Mouse (Mus musculus): ENCODE measurements around the gene Serpinb3b. TPM values are rescaled to one million over a fixed set of nuclear protein-coding genes. Genes with fewer than 3 reads are reported as not detected.

The Serpinb3b gene
- 0.09 TPM in 1 of 2 replicates, not detected in the other for polyA plus RNA-seq (2012; rRNA removed; ENCODE audit: low replicate concordance)

GRCm38 (mm10) chr1:107278261-107278660 is at the start of gene Serpinb3b, which contains the start of gene Serpinb3c:
Gene Serpinb3b (minus strand): TSS chr1:107278361.
Gene Serpinb3c (minus strand): TSS chr1:107278371.

Other genes starting within 250 kb of the Serpinb3b start
- gene Serpinb3a, start 226.1 kb downstream of the Serpinb3b start, polyA plus RNA-seq (2012; rRNA removed; ENCODE audit: low replicate concordance): not detected in 2 replicates
- gene Serpinb3d, start 194.9 kb downstream of the Serpinb3b start, polyA plus RNA-seq (2012; rRNA removed; ENCODE audit: low replicate concordance): not detected in 2 replicates
- not detected in 2 replicates for gene Serpinb3c, start within 50 bp of the Serpinb3b start, polyA plus RNA-seq (2012; rRNA removed; ENCODE audit: low replicate concordance)
- gene Serpinb11, start 82.8 kb upstream of the Serpinb3b start, polyA plus RNA-seq (2012; rRNA removed; ENCODE audit: low replicate concordance): 0.29 TPM in 1 of 2 replicates, not detected in the other
- gene Serpinb7, start 121.3 kb upstream of the Serpinb3b start, polyA plus RNA-seq (2012; rRNA removed; ENCODE audit: low replicate concordance): 0.65 TPM in 1 of 2 replicates, not detected in the other
- gene Serpinb2, start 233.1 kb upstream of the Serpinb3b start, polyA plus RNA-seq (2012; rRNA removed; ENCODE audit: low replicate concordance): 0.73 TPM in 1 of 2 replicates, not detected in the other

Measured in mammary gland, adult 2 months (tissue).